Mouse (Mus musculus): ENCODE measurements around the gene Add3.
A peak's percentile ranks its signal among the peaks of the same experiment; 100 is the strongest.

Gene Add3

DNA sequence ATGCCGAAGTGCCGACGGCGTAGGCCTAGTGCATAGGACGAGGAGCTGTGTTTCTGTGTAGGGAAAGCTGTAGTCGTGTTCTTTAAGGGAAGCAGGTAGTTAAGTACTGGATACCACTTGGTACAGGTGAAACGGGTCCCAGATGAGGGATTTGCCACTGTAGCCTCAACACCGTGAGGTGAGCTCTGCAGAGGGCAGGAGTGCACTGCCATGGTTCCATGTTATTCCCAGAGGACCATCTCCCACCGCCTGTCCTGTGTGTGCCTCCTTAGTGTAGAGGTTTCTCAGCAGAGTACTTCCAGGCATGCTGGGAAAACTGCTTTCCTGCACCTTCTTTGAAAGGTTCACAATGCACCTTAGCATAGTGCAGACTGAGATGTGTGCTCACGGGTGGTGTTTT lies 26.1 kb downstream of the Add3 start:
- DNase-seq (ENCODE audit: low read depth, low spot score): no peak

DNA sequence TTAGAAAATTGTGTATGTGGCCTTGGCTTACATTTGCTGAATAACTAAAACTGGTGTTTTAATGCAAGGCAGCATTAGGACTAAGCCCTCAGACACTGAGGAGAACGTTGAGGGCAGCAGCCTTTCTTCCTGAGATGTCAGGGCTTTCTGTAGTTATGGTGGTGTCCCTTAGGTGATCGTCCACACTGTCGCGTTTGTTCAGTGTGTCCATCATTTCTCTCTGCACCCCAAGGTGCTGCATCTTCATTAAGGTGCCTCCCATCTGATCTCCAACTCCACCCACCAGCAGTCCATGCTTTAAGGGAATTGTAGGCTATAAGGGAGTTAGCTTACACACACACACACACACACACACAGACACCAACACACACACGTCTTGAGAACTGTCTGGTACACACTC lies 28.3 kb downstream of the Add3 start:
- no peak for DNase-seq (ENCODE audit: low read depth, low spot score)

DNA sequence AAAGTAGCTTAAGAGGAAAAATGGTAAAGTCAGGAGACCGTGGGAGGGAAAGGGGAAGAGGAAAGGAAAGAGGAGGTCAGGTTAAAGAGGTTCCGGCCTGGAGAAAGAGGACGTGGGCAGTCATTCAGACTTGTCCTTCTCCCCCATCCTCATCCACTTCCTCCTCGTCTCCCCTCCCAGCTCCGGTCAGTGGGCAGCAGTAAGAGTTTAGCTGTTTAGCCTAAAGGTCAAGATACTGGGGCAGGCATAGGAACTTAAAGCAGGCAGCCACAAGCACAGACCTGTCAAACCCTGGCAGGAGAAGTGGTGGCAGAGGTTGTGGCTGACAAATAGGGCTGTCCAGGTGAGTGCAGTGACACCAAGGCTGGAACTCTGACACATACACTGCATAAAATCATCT lies 30.4 kb downstream of the Add3 start:
- no peak for DNase-seq (ENCODE audit: low read depth, low spot score)

DNA sequence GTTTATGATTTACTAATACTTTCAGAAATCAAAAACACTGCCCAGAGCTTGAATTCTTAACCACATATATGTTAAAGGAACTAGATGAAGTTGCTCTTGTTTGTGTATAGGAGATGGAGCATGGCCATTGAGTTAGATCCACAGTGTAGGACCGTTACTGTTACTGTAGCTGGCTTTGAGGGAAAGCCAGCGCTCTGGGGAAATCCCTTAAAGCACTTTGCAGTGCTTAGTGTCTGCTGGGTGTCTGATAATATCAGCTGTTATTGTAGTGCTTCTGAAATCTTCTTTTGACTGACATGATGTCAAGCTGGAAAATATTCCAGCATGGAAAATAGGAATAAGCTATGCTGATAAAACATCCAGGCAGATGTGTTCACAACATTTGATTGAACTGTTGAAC lies 33.8 kb downstream of the Add3 start:
- no peak for DNase-seq (ENCODE audit: low read depth, low spot score)

DNA sequence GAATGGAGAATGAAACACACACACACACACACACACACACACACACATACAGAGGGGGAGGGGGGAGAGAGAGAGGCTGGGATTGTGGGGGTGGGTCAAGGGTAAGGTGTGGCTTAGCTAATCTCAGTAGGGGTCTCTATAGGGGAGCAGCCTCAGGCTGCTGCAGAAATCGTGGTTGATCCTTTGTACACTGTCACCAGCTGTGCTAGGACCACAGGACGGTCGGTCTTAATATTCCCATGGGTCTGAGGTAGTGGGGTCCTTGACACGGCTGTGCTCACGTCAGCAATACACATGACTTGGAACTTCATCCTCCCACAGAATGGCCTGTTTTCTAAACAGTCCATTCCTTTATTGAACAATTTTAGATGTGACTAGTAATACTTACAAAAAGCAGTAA lies 35.3 kb downstream of the Add3 start:
- no peak for DNase-seq (ENCODE audit: low read depth, low spot score)

DNA sequence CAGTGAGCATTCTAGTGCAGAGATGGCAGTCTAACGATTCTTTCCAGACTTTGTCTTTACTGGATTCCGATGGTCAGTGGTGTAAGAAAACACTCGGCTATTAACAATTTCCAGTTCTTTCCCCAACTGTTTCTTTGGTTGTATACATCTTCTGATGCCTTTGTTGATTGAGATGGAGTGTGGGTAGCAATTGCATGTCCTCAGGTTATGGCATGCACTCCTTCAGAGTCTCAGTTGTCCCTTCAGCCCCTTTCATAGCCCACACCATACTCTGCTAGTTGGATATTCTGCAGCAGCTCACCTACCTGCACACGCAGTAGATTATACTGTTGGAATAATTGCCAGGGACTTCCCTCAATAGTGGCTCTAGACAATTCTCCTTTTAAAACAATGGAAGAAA lies 36.3 kb downstream of the Add3 start:
- DNase-seq (ENCODE audit: low read depth, low spot score): no peak

DNA sequence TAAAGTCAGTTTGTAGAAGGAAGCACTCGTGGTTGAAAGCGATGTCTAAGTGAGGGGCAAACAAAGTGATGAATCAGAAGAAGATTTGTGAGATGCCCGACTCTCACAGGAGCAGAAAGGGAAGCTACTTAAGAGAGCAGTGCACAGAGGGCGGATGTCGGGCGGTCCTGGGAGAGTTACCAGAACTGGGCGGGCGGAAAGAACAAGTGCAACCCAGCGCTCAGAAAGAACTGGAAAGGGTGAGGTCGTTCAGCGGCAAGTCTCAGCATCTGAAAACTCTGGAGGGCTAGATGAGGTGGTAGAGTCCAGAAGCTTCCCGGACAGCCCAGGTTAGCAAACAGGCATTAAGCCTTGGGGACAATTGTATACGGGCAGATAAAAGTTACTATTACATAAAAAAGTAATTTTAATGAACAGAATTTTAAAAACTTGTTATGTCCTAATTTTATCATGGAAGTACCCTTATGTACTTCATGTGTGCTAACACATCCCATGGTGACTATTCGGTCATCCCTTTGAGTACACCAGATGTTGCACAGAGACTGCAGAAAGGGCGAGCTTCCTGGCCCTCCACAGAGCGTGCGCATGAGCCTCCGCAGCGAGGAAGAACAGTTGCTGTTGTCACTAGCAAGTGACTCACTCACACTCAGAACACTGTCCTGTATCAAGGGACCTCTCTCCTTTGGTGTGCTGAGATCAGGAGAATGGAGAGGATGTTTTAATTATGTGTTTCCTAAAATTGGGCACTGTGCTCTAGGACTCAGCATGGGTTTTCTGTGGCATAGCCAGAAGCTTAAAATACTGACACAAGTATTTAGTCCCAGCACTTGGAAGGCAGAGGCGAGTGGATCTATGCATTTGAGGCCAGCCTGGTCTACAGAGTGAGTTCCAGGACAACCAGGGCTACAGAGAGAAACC lies 38.6 kb downstream of the Add3 start:
- DNase-seq (ENCODE audit: low read depth, low spot score): peak; percentile 40

DNA sequence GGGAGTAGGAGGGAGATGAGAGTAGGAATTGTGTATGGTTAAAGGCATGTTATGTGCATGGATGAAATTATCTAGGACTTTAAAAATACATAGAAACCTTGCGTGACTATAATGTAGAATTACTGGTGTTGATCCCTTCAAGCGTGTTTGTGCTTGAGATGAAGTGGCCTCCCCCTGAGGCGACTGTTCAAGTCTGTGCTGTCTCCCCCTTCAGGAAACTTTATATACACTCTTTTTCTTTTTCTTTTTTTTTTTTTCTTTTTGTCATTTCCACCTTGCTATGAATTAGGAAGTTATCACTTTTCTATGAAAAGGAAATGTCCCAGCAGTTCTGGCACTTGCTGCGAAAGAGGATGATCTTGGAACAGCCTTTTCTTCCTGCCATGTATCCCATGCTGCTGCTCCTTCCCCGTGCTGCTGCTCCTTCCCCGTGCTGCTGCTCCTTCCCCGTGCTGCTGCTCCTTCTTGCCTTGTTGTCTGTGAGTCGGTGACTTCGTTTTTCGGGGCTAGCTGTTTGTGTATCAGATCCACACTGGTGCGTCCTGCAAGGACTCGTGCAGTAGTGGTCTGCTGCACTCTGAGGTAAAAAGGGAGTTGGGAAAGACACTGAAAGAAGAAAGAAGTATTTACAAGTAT lies 40.0 kb downstream of the Add3 start:
- DNase-seq (ENCODE audit: low read depth, low spot score): no peak

DNA sequence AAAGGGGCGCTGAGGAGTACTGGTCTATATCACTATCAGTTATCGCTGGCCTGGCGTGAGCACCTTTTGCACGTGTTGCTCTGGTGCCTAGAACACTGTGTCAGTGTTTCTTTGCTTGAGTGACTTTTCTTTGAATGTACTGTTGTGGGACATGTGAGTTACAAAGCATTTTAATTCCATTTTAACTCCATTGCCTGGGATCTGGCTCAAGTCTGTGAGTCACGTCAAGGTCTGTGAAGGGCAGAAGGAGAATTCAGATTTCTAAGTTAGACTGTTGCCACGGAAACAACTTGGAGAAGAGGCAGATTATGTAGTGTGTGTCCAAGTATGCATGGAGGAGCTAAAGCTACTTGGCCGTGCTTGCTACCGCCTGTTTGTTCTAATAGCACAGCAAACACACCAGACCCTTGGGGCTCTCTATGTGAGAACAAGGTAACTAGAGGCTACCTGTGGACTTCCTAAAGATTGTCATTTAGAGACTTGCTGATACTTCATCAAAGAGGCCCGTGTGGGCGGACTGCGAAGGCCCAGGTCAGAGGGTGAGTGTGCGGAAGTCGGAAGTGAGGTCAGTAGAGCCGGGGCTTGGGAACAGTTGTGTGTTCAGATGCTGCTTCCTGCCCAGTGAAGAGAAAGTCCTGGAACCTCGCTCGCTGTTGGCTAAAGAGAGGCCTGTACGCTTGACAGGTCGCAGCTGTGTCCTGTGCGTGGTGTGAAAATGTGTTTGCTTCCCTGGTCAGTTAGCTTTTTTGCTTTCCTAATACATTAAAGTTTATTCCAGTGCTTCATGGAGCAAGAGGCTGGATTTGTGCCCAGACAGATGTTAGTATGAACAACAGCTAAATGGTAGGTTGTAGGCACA lies 41.0 kb downstream of the Add3 start:
- no peak for DNase-seq (ENCODE audit: low read depth, low spot score)

DNA sequence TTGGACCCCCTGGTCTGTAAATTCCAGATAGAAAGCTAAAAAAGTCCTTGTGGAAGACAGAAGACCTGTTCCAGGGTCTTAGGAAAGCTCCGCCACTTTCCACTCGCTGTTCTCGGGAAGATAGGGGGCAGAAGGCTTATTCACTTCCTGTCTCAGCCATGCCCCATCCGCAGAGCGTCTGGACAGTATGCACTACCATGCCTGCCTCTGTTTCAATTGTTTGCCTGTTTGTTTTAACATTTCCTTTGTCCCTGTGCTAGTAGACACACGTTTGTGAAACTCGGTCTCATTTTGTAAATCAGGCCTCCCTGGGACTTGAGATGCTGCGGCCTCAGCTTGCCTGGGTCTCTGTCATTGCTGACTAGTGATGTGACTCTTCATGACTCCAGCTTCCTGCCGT lies 43.4 kb downstream of the Add3 start:
- DNase-seq (ENCODE audit: low read depth, low spot score): no peak

DNA sequence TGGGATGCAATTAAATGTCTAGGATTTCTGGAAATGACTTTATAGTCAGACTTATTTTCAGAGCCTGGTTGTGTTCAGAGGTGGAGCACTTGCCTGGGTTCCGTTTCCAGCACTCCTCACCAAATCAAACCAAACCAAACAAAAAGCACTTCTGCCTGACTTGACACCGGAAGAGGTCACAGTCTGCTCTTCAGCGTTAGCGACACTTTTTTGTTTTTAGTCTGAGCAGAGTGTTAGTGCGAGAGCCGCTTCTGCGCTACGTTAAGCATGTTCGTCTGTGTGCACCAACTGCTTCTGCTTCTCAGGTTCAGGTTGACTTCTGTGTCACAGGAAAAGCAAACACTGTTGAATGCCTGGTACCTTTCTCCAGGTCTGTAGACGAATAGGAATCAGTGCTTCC lies 44.0 kb downstream of the Add3 start:
- DNase-seq (ENCODE audit: low read depth, low spot score): no peak

DNA sequence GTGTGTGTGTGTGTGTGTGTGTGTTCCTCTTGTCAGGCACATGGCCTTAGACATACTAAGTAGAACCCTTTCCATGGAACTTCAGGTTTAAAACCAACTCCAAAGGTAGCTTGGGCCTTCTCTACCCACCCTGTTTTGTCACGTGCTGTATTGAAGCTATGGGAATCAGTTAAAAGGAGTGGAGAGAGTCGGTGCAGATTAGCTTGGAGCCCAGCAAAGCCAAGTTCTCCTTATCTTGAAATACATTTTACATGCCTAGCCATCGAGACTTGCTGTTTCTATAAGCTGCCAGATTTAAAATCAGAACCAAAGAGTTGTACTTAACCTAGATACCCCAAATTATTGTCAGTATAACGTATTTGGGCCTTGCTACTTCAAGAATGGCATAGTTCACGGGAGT lies 44.7 kb downstream of the Add3 start:
- DNase-seq (ENCODE audit: low read depth, low spot score): no peak

DNA sequence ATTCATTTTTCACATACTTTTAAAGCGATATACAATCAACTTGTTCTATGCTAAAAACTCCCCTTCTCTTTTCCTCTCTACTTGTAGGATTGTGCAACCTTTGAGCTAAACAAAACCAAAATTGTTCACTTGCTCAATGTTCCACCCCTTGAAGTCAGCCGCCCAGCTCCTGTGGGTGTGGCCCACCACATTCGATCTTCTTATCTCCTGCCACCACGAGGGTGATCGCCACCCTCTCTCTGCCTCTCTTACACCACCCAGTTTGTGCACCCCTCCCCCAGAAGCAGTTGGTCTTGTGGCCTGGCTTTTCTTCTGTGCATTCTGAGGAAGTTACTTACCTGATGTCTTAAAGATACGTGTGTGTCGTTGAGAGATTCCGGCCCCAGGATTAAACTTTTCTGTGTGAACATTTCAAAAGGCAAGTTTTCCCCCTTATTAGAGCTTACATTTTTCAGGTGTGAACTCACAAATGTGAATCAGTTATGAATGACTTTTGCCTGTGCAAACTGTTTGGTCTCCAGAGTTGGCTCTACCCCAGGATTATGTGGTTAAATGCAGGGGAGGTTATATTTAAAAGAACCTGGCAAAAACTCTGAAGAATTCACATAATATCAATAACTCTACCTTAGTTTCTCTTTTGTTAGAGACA lies 45.4 kb downstream of the Add3 start:
- DNase-seq (ENCODE audit: low read depth, low spot score): peak; percentile 56

DNA sequence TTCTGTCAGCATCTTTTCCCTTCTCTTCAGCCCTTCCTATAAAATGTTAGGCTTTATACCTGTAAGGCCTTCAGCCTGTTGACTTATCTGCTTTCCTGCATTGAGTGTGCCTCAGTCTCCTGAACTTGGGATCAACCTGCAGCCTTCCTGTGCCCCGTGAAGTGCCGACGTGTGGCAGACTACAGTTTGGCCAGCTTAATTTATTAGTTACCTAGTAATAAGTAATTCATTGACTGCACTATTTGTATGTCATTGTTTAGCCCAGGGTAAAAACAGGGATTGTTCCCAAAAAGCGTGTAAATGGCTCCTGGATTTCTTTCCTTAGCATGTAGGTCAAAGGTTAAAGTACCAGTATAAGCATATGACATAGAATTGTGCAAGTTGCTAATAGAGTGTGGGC lies 46.2 kb downstream of the Add3 start:
- DNase-seq (ENCODE audit: low read depth, low spot score): no peak

DNA sequence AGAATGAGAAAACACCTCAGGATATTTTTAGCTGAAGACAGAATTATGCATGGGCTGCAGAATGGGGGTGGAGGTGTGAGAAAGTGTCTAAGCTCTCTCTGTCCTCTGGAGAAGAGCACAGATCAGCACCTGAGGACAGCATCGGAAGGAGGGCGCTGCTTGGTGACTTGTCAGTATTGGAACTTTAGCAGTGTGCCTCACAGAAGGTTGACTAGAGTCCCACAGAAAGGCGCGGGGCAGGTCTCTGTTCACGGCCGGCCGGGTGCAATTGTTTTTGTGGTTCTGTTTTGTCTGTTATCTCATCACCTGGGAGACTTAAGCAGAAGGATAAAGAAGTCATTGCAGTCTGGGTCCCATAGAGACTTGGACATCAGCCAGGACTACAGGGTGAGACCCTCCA lies 47.3 kb downstream of the Add3 start:
- no peak for DNase-seq (ENCODE audit: low read depth, low spot score)

DNA sequence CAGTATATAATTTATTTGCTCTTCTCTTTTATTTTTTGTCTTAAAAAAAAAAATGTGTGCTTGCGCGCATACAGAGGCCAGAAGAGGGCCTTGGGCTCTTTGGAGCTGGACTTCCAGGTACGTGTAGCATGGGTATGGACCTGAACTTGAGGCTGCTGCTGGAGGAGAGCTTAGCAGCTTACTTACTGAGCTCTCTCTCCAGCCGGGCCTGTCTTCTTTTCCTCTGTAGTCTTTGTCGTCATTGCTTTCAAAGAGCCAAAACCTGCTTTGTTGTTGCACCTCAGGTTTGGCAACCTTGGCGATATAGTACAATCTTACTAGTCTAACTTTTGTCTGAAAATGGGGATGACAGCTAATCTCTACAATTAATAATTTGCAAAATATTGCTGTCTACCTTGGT lies 47.9 kb downstream of the Add3 start:
- DNase-seq (ENCODE audit: low read depth, low spot score): no peak

DNA sequence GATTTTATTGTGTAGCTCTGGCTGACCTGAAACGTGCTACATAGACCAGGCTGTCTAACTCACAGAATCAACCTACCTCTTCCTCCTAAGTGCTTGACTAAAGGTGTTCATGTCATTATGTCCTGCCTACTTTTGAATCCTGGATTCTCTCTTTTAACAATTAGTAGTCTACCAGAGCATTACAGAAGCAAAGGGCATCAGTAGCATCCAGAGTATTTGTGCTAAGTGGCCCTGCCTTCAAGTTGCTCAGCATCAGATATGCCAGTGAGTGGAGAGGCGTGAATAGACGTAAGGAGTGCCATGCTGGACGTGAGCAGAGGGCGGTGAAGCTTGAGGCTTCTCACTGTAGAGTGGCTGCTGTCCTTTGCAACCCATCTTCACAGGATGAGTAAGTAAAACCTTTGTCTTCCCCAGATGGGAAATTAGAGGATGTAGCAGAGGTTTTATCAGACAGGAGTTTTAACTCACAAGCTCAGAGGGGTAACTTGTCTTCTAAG lies 48.5 kb downstream of the Add3 start:
- no peak for DNase-seq (ENCODE audit: low read depth, low spot score)

DNA sequence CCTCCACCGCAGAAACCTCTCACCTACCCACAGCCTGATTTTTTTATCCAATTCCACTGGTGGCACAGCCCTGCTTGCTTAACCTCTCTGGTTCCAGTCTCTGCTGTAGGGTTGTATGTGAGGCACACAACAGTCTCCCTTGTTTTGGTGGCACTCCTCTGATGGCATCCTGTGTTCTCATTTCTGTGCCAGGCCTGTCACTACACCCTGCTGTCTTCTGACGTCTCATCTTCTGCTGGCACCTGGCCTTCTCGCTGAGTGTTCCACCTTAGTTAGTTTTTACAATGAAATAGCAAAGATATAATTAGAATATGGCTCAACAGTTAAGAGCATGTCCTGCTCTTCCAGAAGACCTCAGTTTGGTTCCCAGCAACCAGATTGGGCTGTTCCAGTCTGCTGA lies 49.5 kb downstream of the Add3 start:
- no peak for DNase-seq (ENCODE audit: low read depth, low spot score)

DNA sequence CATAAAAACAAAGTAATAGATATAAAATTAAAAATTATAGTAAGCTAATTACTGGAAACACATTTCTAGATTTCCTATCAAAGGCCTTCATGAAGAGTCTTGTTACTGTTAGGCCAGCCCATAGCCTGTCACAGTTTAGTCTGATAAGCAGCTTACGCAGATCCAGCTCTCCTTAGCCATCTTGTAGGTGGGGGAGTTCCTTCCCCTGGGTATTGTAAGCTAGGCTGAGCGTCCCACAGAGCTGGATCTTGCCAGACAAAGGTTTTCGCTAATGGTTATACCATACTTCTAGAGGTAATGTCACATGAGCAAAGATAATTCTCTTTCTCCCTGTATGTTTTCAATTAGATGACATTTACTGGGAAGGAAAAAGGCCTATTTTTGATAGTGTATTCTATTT lies 50.0 kb downstream of the Add3 start:
- DNase-seq (ENCODE audit: low read depth, low spot score): no peak

DNA sequence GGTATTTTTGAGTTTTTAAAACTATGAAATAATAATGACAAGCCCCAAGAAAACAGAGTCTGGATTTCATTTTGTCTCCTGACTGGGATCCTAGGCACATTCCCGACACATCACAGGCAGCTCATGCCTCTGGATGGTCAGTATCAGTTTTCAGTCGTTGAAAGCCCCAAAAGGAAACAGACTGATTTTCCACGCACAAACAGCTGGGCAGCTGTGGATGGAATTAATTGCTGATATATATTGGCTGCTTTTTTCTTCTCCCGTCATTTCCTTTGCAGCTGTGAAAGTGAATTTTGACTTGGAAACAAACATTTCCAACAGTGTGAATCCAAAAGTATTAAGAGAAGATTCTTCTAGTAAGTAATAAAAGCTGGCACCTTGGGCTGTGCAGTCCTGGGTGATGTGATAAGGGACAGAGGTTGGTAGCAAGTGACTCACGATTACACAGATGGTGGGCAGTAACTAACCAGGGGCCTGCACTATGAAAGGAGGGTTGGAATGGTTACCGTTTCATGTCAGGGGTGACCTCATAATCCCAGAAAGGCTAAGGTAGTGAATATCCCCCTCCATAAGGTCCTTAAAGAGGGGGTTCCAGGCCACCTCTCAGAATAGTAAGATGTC lies 51.7 kb downstream of the Add3 start:
- no peak for DNase-seq (ENCODE audit: low read depth, low spot score)

DNA sequence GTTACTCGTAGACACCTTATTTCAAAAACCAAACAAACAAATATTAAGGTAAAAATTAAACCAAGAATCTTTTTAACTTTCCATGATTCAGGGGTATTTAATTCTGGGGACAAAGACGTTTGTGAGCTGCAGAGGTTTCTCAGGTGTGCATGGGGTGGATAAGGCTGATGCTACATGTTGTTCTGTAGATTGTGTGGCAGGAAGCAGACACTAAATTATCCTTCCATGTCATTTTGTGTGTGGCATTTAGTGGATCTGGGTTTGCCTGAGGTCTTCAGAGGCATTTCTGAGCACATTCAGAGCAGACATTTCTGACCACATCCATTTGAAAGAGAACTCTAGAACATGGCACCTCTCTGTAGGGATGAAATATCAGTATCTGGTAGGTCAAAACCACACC lies 52.9 kb downstream of the Add3 start:
- DNase-seq (ENCODE audit: low read depth, low spot score): no peak
